Mouse (Mus musculus) forebrain, embryonic 13.5 days (tissue): ENCODE results near the gene Abtb2. TPM values are rescaled to one million over a fixed set of nuclear protein-coding genes. Genes with fewer than 3 reads are reported as not detected.

ENCODE experiments used
- ATAC-seq: fragments of 200-750 bp; cut with Nextera tagmentation; 2 replicates; pipeline ENCODE4 v1.8.0; 2017
- H3K27ac ChIP-seq: fragments of 300-500 bp; sonication (generic); 2 replicates; pipeline ENCODE4 v1.5.1; 2015; ENCODE audit warnings: inconsistent platforms, mild to moderate bottlenecking, moderate library complexity
- H3K27me3 ChIP-seq: fragments of 300-500 bp; sonication (generic); 2 replicates; pipeline ENCODE4 v1.6.1; 2015; ENCODE audit warnings: mild to moderate bottlenecking, inconsistent platforms
- H3K36me3 ChIP-seq: fragments of 300-500 bp; sonication (generic); 2 replicates; pipeline ENCODE4 v1.6.1; 2015; ENCODE audit warnings: mild to moderate bottlenecking, inconsistent platforms; ENCODE audit not compliant: poor library complexity, severe bottlenecking
- H3K4me1 ChIP-seq: fragments of 300-500 bp; sonication (generic); 2 replicates; pipeline ENCODE4 v1.6.1; 2015; ENCODE audit warnings: inconsistent platforms
- H3K4me2 ChIP-seq: fragments of 300-500 bp; sonication (generic); 2 replicates; pipeline ENCODE4 v1.6.1; 2015; ENCODE audit warnings: inconsistent platforms, mild to moderate bottlenecking, moderate library complexity
- H3K4me3 ChIP-seq: fragments of 300-500 bp; sonication (generic); 2 replicates; pipeline ENCODE4 v1.5.1; 2015; ENCODE audit warnings: mild to moderate bottlenecking, inconsistent platforms
- H3K9ac ChIP-seq: fragments of 300-500 bp; sonication (generic); 2 replicates; pipeline ENCODE4 v1.6.1; 2015; ENCODE audit warnings: mild to moderate bottlenecking, inconsistent platforms
- H3K9me3 ChIP-seq: fragments of 300-500 bp; sonication (generic); replicated peaks from 2 replicates; pipeline ENCODE4 v1.6.1; 2016; ENCODE audit warnings: inconsistent platforms
- WGBS: fragments of 180-500 bp; shearing (Covaris S2); methylation state at CpG from one replicate; pipeline ENCODE4 v1.1.7; 2015; 5-methylcytosine and 5-hydroxymethylcytosine counted together
- polyA plus RNA-seq: library from polyadenylated mRNA; unstranded; fragments of >200 nt; fragmentation: Nextera tagmentation; extraction: Ambion mirVana; gene quantifications from 2 replicates; pipeline ENCODE4 v1.2.1, GENCODE M21; 2015

The Abtb2 gene
- polyA plus RNA-seq, 1 experiment from 2014 or later: 6.9 TPM

GRCm38 (mm10) chr2:103703865-103704264 is 137.8 kb downstream of the Abtb2 start:
- Histone ChIP-seq H3K4me2 (no peak overlapping the region), H3K27ac (no peak overlapping the region), H3K9ac (no peak overlapping the region), H3K36me3 (peaks cover 27% of the 10 kb centered on the region; the same call in 1 of the 2 replicates), H3K9me3 (no peaks in the 10 kb centered on the region), H3K4me1 (peaks cover 13% of the 10 kb centered on the region), H3K4me3 (no peak overlapping the region), H3K27me3 (no peaks in the 10 kb centered on the region)
- WGBS: 85% methylated on average over 4 of the region's 4 CpGs
- no peak for ATAC-seq

- H3K27ac ChIP-seq: no peak overlapping the region
- no peak overlapping the region for H3K9ac ChIP-seq
- 79% methylated on average over 4 of the region's 4 CpGs for WGBS
- no peak overlapping the region for H3K4me3 ChIP-seq
- H3K4me1 ChIP-seq: peaks cover 13% of the 10 kb centered on the region
- ATAC-seq: no peak; the same call in 1 of the 2 replicates
- H3K36me3 ChIP-seq: peaks cover 38% of the 10 kb centered on the region
- H3K4me2 ChIP-seq: no peak overlapping the region
- no peaks in the 10 kb centered on the region for H3K27me3 ChIP-seq
- no peaks in the 10 kb centered on the region for H3K9me3 ChIP-seq
Observed at GRCm38 (mm10) chr2:103705826-103706225, 139.7 kb downstream of the Abtb2 start.

GRCm38 (mm10) chr2:103706226-103706625 is 140.1 kb downstream of the Abtb2 start:
- Histone ChIP-seq H3K27ac (no peak overlapping the region), H3K36me3 (peaks cover 42% of the 10 kb centered on the region), H3K9ac (no peak overlapping the region), H3K27me3 (no peaks in the 10 kb centered on the region), H3K4me2 (no peak overlapping the region), H3K4me3 (no peak overlapping the region), H3K9me3 (no peaks in the 10 kb centered on the region), H3K4me1 (peaks cover 13% of the 10 kb centered on the region)
- WGBS: 47% methylated on average over 11 of the region's 11 CpGs
- peak; percentile 61; the same call in 1 of the 2 replicates for ATAC-seq

- Histone ChIP-seq H3K9me3 (no peaks in the 10 kb centered on the region), H3K4me3 (no peak overlapping the region), H3K4me1 (peaks cover 13% of the 10 kb centered on the region), H3K27me3 (no peaks in the 10 kb centered on the region), H3K36me3 (peaks cover 49% of the 10 kb centered on the region), H3K4me2 (no peak overlapping the region), H3K9ac (no peak overlapping the region), H3K27ac (no peak overlapping the region)
- no peak for ATAC-seq
- 94% methylated on average over 6 of the region's 6 CpGs for WGBS
Observed at GRCm38 (mm10) chr2:103707056-103707776, 141.1 kb downstream of the Abtb2 start.

GRCm38 (mm10) chr2:103710849-103711248 is 144.7 kb downstream of the Abtb2 start:
- H3K36me3 ChIP-seq: peaks cover 37% of the 10 kb centered on the region
- H3K4me3 ChIP-seq: no peak overlapping the region
- H3K4me1 ChIP-seq: peaks cover 10% of the 10 kb centered on the region
- H3K27ac ChIP-seq: no peak overlapping the region
- H3K4me2 ChIP-seq: no peak overlapping the region
- H3K9me3 ChIP-seq: no peaks in the 10 kb centered on the region
- no peak for ATAC-seq
- no peak overlapping the region for H3K9ac ChIP-seq
- 91% methylated on average over 7 of the region's 7 CpGs for WGBS
- H3K27me3 ChIP-seq: no peaks in the 10 kb centered on the region

- Histone ChIP-seq H3K4me3 (no peak overlapping the region), H3K9me3 (no peaks in the 10 kb centered on the region), H3K27me3 (no peaks in the 10 kb centered on the region), H3K4me2 (no peak overlapping the region), H3K36me3 (peaks cover 43% of the 10 kb centered on the region), H3K27ac (no peak overlapping the region), H3K4me1 (no peaks in the 10 kb centered on the region), H3K9ac (no peak overlapping the region)
- 91% methylated on average over 7 of the region's 7 CpGs for WGBS
- ATAC-seq: no peak
Observed at GRCm38 (mm10) chr2:103713831-103714230, 147.7 kb downstream of the Abtb2 start.

- Histone ChIP-seq H3K9ac (no peak overlapping the region), H3K4me2 (no peak overlapping the region), H3K27me3 (no peaks in the 10 kb centered on the region), H3K4me1 (no peaks in the 10 kb centered on the region), H3K27ac (no peak overlapping the region), H3K36me3 (peaks cover 43% of the 10 kb centered on the region), H3K9me3 (no peaks in the 10 kb centered on the region), H3K4me3 (no peak overlapping the region)
- ATAC-seq: no peak
- WGBS: 83% methylated on average over 4 of the region's 4 CpGs
Observed at GRCm38 (mm10) chr2:103714412-103714811, 148.3 kb downstream of the Abtb2 start.

GRCm38 (mm10) chr2:103718594-103719291 is 152.6 kb downstream of the Abtb2 start:
- H3K4me3 ChIP-seq: no peak overlapping the region
- 57% methylated on average over 8 of the region's 8 CpGs for WGBS
- H3K27ac ChIP-seq: no peak overlapping the region
- H3K27me3 ChIP-seq: no peaks in the 10 kb centered on the region
- no peaks in the 10 kb centered on the region for H3K4me1 ChIP-seq
- H3K9me3 ChIP-seq: no peaks in the 10 kb centered on the region
- no peak overlapping the region for H3K4me2 ChIP-seq
- ATAC-seq: peak; percentile 77
- no peak overlapping the region for H3K9ac ChIP-seq
- H3K36me3 ChIP-seq: peaks cover 49% of the 10 kb centered on the region

GRCm38 (mm10) chr2:103719292-103719646 is 153.2 kb downstream of the Abtb2 start:
- H3K36me3 ChIP-seq: peaks cover 55% of the 10 kb centered on the region
- peak; percentile 46; the same call in 1 of the 2 replicates for ATAC-seq
- 91% methylated on average over 7 of the region's 7 CpGs for WGBS

GRCm38 (mm10) chr2:103724521-103724920 is 158.4 kb downstream of the Abtb2 start:
- H3K27me3 ChIP-seq: no peaks in the 10 kb centered on the region
- H3K4me3 ChIP-seq: no peak overlapping the region
- peaks cover 90% of the 10 kb centered on the region for H3K36me3 ChIP-seq
- ATAC-seq: no peak
- H3K27ac ChIP-seq: no peak overlapping the region
- 94% methylated on average over 2 of the region's 2 CpGs for WGBS
- no peaks in the 10 kb centered on the region for H3K4me1 ChIP-seq
- H3K4me2 ChIP-seq: no peak overlapping the region
- no peak overlapping the region for H3K9ac ChIP-seq
- no peaks in the 10 kb centered on the region for H3K9me3 ChIP-seq

More at GRCm38 (mm10) chr2:103719292-103719646, 153.2 kb downstream of the Abtb2 start:
- Histone ChIP-seq H3K4me2 (no peak overlapping the region), H3K9ac (no peak overlapping the region), H3K4me1 (no peaks in the 10 kb centered on the region), H3K9me3 (no peaks in the 10 kb centered on the region), H3K4me3 (no peak overlapping the region), H3K27ac (no peak overlapping the region), H3K27me3 (no peaks in the 10 kb centered on the region)

- Histone ChIP-seq H3K9ac (no peak overlapping the region), H3K27me3 (no peaks in the 10 kb centered on the region), H3K36me3 (peaks cover 96% of the 10 kb centered on the region), H3K4me2 (no peak overlapping the region), H3K4me1 (no peaks in the 10 kb centered on the region), H3K27ac (no peak overlapping the region), H3K4me3 (no peak overlapping the region), H3K9me3 (no peaks in the 10 kb centered on the region)
- ATAC-seq: no peak
- 90% methylated on average over 12 of the region's 12 CpGs for WGBS
Observed at GRCm38 (mm10) chr2:103728027-103728540, 162.0 kb downstream of the Abtb2 start.

- Histone ChIP-seq H3K36me3 (peaks cover 93% of the 10 kb centered on the region), H3K9ac (no peak overlapping the region), H3K4me2 (no peak overlapping the region), H3K4me1 (no peaks in the 10 kb centered on the region), H3K27me3 (no peaks in the 10 kb centered on the region), H3K27ac (no peak overlapping the region), H3K4me3 (no peak overlapping the region), H3K9me3 (no peaks in the 10 kb centered on the region)
- no peak for ATAC-seq
- 82% methylated on average over 8 of the region's 8 CpGs for WGBS
Observed at GRCm38 (mm10) chr2:103730999-103731398, 164.9 kb downstream of the Abtb2 start.
